ENCODE assay signal across 12 mouse cellular contexts in genomic region chr16:94602188-94602587, GRCm38 (mm10). TPM values are rescaled to one million over a fixed set of nuclear protein-coding genes. Genes with fewer than 3 reads are reported as not detected.
DNase-seq lines count a peak whose midpoint lies in the region; ATAC-seq and TF ChIP-seq lines count a peak whose summit lies in the region.
"Had no signal": no experiment of that assay in that cellular context is flagged by ENCODE, and none has a peak within 500 bp of the region (broad histone marks: within the 10 kb centered on the region; RNA-seq: fewer than 3 reads in every experiment).

No protein-coding gene starts in this region.

- intact Hi-C loops in heart, postnatal 14 days (cut with DNase I), result no loop called here

- H3K4me2 ChIP-seq in kidney, embryonic 14.5 days (replicated peaks; ENCODE audit: low read depth, low read length), result no peak overlapping the region
- H3K4me2 ChIP-seq: midbrain, embryonic 13.5 days; neural tube, embryonic 12.5 days had no signal

- ATAC-seq in kidney, embryonic 14.5 days (ENCODE audit: low FRiP score, low TSS enrichment), result no peak
- ATAC-seq: forebrain, embryonic 16.5 days; midbrain, embryonic 13.5 days had no signal

- TF ChIP-seq CTCF in testis, adult 2 months (IDR thresholded peaks at IDR 0.05; ENCODE audit: control insufficient read depth, insufficient read depth, insufficient replicate concordance, low read depth, low read length), result no peak

- H3K36me3 ChIP-seq in heart, embryonic 10.5 days, result no peaks in the 10 kb centered on the region
- no peaks in the 10 kb centered on the region for H3K36me3 ChIP-seq in kidney, embryonic 14.5 days (ENCODE audit: control insufficient read depth, insufficient read depth, low read length)
- no peaks in the 10 kb centered on the region for H3K36me3 ChIP-seq in testis, adult 2 months (ENCODE audit: control insufficient read depth, insufficient read depth, low read length)
- H3K36me3 ChIP-seq: midbrain, embryonic 13.5 days; neural tube, embryonic 12.5 days had no signal

- no peak overlapping the region for H3K9ac ChIP-seq in kidney, embryonic 14.5 days (ENCODE audit: low read depth, low read length)
- H3K9ac ChIP-seq: midbrain, embryonic 13.5 days; neural tube, embryonic 12.5 days had no signal

- DNase-seq in heart, embryonic 10.5 days (ENCODE audit: low spot score), result peak; percentile 43
- no peak for DNase-seq in heart, postnatal 14 days
- no peak for DNase-seq in kidney, postnatal 14 days
- no peak for DNase-seq in testis, postnatal 14 days (ENCODE audit: low spot score)
- DNase-seq in cerebellum, adult 8-10 months, result no peak
- DNase-seq in retina, postnatal 1 day, result no peak

- H3K27me3 ChIP-seq in heart, embryonic 10.5 days (ENCODE audit: insufficient read depth, poor library complexity, severe bottlenecking), result no peaks in the 10 kb centered on the region
- no peaks in the 10 kb centered on the region for H3K27me3 ChIP-seq in kidney, embryonic 14.5 days (ENCODE audit: control insufficient read depth, insufficient read depth, low read length)
- no peaks in the 10 kb centered on the region for H3K27me3 ChIP-seq in testis, adult 2 months (ENCODE audit: control insufficient read depth, insufficient read depth, low read length)
- H3K27me3 ChIP-seq: midbrain, embryonic 13.5 days; neural tube, embryonic 12.5 days had no signal

- no peak overlapping the region for H3K4me3 ChIP-seq in heart, embryonic 10.5 days
- H3K4me3 ChIP-seq in kidney, embryonic 14.5 days (ENCODE audit: low read length), result no peak overlapping the region
- no peak overlapping the region for H3K4me3 ChIP-seq in testis, adult 2 months (ENCODE audit: control insufficient read depth, low read depth, low read length)
- H3K4me3 ChIP-seq: midbrain, embryonic 13.5 days; neural tube, embryonic 12.5 days had no signal

- H3K27ac ChIP-seq in heart, embryonic 10.5 days, result peak overlapping the region; percentile 62; the same call in 1 of the 2 replicates
- 0 out of 2 replicates have a peak overlapping the region, but pooled peaks have one; percentile 24 for H3K27ac ChIP-seq in kidney, embryonic 14.5 days (ENCODE audit: low read depth, low read length)
- H3K27ac ChIP-seq in testis, adult 2 months (ENCODE audit: control insufficient read depth, insufficient read depth, low read depth, low read length), result peak overlapping the region; percentile 41; the same call in 1 of the 2 replicates
- H3K27ac ChIP-seq: neural tube, embryonic 12.5 days had no signal

- no peak for TF ChIP-seq POLR2A in testis, adult 2 months (IDR thresholded peaks at IDR 0.05; ENCODE audit: control insufficient read depth, low read depth, low read length)

- H3K9me3 ChIP-seq in heart, embryonic 10.5 days, result no peaks in the 10 kb centered on the region
- no peaks in the 10 kb centered on the region for H3K9me3 ChIP-seq in kidney, embryonic 14.5 days (ENCODE audit: control insufficient read depth, low read length)
- H3K9me3 ChIP-seq: G1E; midbrain, embryonic 13.5 days; neural tube, embryonic 12.5 days had no signal

- WGBS in heart, embryonic 10.5 days, result 65% methylated on average over 1 of the region's 1 CpGs
- 81% methylated on average over 1 of the region's 1 CpGs for WGBS in kidney, embryonic 14.5 days

- peaks cover 88% of the 10 kb centered on the region for H3K4me1 ChIP-seq in heart, embryonic 10.5 days
- peaks cover 47% of the 10 kb centered on the region for H3K4me1 ChIP-seq in kidney, embryonic 14.5 days (ENCODE audit: control insufficient read depth, insufficient read depth, low read length)
- peaks cover 7% of the 10 kb centered on the region for H3K4me1 ChIP-seq in testis, adult 2 months (ENCODE audit: control insufficient read depth, insufficient read depth, low read length)

RNA-seq across cellular contexts. Expression of gene Dyrk1a, which starts 32.4 kb away (rescaled TPM):
- polyA plus RNA-seq in heart, embryonic 10.5 days (2016; fragmentation: Nextera tagmentation; extraction: Ambion mirVana), result 7.7 and 8.1 TPM in 2 replicates
- total RNA-seq in heart, postnatal 14 days (2021), result 10 to 100 TPM; 68.6 to 69.6 TPM
- 13.3 and 18.2 TPM in 2 replicates for polyA plus RNA-seq in kidney, embryonic 14.5 days (2014; fragmentation: Nextera tagmentation; extraction: Ambion mirVana)
- polyA plus RNA-seq in testis, adult 2 months (2012; rRNA removed), result 14.0 and 15.0 TPM in 2 replicates
